Comparison of ENCODE assay signal across 13 mouse cellular contexts in the genomic region with DNA sequence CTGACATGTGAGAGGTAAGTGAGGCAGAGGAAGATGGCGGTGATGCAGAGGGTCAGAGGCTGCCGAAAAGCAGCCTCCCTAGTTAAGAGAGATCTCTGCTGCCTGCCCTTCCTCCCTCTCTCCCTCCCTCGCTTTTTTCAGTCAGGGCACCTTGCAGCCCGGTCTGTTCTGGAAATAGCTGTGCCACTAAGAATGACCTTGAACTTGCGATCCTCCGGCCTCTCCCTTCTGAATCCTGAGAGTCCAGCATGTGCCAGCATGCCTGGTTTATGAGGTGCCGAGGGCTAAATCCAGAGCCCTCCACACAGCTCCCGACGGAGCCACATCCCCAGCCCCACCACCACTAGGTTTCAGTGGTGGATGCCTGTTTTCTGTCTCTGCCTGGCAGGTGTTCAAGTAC. TPM values are rescaled to one million over a fixed set of nuclear protein-coding genes. Genes with fewer than 3 reads are reported as not detected.
DNase-seq lines count a peak whose midpoint lies in the region; ATAC-seq lines count a peak whose summit lies in the region.
"Had no signal": no experiment of that assay in that cellular context is flagged by ENCODE, and none has a peak within 500 bp of the region (broad histone marks: within the 10 kb centered on the region; RNA-seq: fewer than 3 reads in every experiment).

No protein-coding gene starts in this region.

- H3K4me2 ChIP-seq in heart, embryonic 12.5 days = no peak overlapping the region
- no peak overlapping the region for H3K4me2 ChIP-seq in kidney, embryonic 15.5 days
- no peak overlapping the region for H3K4me2 ChIP-seq in limb, embryonic 15.5 days
- H3K4me2 ChIP-seq: liver, embryonic 12.5 days had no signal

- H3K9me3 ChIP-seq in heart, embryonic 12.5 days (replicated peaks) = no peaks in the 10 kb centered on the region
- no peaks in the 10 kb centered on the region for H3K9me3 ChIP-seq in kidney, embryonic 15.5 days (replicated peaks)
- no peaks in the 10 kb centered on the region for H3K9me3 ChIP-seq in limb, embryonic 15.5 days
- H3K9me3 ChIP-seq: liver, embryonic 12.5 days had no signal

- H3K27ac ChIP-seq in heart, embryonic 12.5 days (ENCODE audit: poor library complexity, severe bottlenecking) = peak overlapping the region; percentile 80
- H3K27ac ChIP-seq in kidney, embryonic 15.5 days = 0 out of 2 replicates have a peak overlapping the region, but pooled peaks have one; percentile 18
- H3K27ac ChIP-seq in limb, embryonic 15.5 days = peak overlapping the region; percentile 8; the same call in 1 of the 2 replicates
- H3K27ac ChIP-seq: liver, embryonic 12.5 days had no signal

- peaks cover 9% of the 10 kb centered on the region for H3K36me3 ChIP-seq in heart, embryonic 12.5 days
- H3K36me3 ChIP-seq in kidney, embryonic 15.5 days = peaks cover 4% of the 10 kb centered on the region; the same call in 1 of the 2 replicates
- peaks cover 13% of the 10 kb centered on the region for H3K36me3 ChIP-seq in limb, embryonic 15.5 days
- H3K36me3 ChIP-seq: liver, embryonic 12.5 days had no signal

- no peak overlapping the region for H3K9ac ChIP-seq in heart, embryonic 12.5 days
- no peak overlapping the region for H3K9ac ChIP-seq in kidney, embryonic 15.5 days
- H3K9ac ChIP-seq in limb, embryonic 15.5 days = no peak overlapping the region
- H3K9ac ChIP-seq: liver, embryonic 12.5 days had no signal

- intact Hi-C loops in heart, postnatal 25 days (cut with DNase I) = no loop called here

- peak; percentile 45; the same call in 1 of the 2 replicates for ATAC-seq in heart, embryonic 12.5 days (ENCODE audit: insufficient number of reproducible peaks, low FRiP score)
- ATAC-seq in kidney, embryonic 15.5 days (replicated peaks; ENCODE audit: low FRiP score) = no peak
- ATAC-seq in limb, embryonic 15.5 days (ENCODE audit: insufficient number of reproducible peaks, low FRiP score, low TSS enrichment, low read depth) = no peak
- ATAC-seq: liver, embryonic 12.5 days had no signal

- no peak overlapping the region for H3K4me3 ChIP-seq in heart, embryonic 12.5 days
- H3K4me3 ChIP-seq in kidney, embryonic 15.5 days (replicated peaks) = no peak overlapping the region
- no peak overlapping the region for H3K4me3 ChIP-seq in limb, embryonic 15.5 days
- H3K4me3 ChIP-seq: liver, embryonic 12.5 days had no signal

- 44% methylated on average over 9 of the region's 9 CpGs for WGBS in heart, embryonic 12.5 days
- 62% methylated on average over 9 of the region's 9 CpGs for WGBS in kidney, embryonic 15.5 days
- 48% methylated on average over 9 of the region's 9 CpGs for WGBS in limb, embryonic 15.5 days

- DNase-seq in heart, postnatal 25 days (ENCODE audit: low spot score) = no peak
- no peak for DNase-seq in kidney, postnatal 36 days
- DNase-seq in ZHBTc4 (ENCODE audit: low read depth, low spot score) = peak; percentile 25
- no peak for DNase-seq in thymus, postnatal 14 days
- DNase-seq in lung, postnatal 10 days = no peak
- DNase-seq: cerebellum, adult 2 months; lung, postnatal 4 days; retina, postnatal 1 day; thymus, postnatal 25 days had no signal

- H3K27me3 ChIP-seq in heart, embryonic 12.5 days (replicated peaks) = no peaks in the 10 kb centered on the region
- no peaks in the 10 kb centered on the region for H3K27me3 ChIP-seq in kidney, embryonic 15.5 days
- no peaks in the 10 kb centered on the region for H3K27me3 ChIP-seq in limb, embryonic 15.5 days
- H3K27me3 ChIP-seq: liver, embryonic 12.5 days had no signal

- H3K4me1 ChIP-seq in heart, embryonic 12.5 days (replicated peaks) = peaks cover 59% of the 10 kb centered on the region
- H3K4me1 ChIP-seq in kidney, embryonic 15.5 days = peaks cover 38% of the 10 kb centered on the region
- peaks cover 28% of the 10 kb centered on the region for H3K4me1 ChIP-seq in limb, embryonic 15.5 days
- H3K4me1 ChIP-seq: liver, embryonic 12.5 days had no signal

RNA-seq across cellular contexts. Expression of gene Sulf2, which starts 49.6 kb away (rescaled TPM):
- 136 and 137 TPM in 2 replicates for polyA plus RNA-seq in heart, embryonic 12.5 days (2016; fragmentation: Nextera tagmentation; extraction: Ambion mirVana)
- 10 to 100 TPM; 48.7 to 54.3 TPM for total RNA-seq in heart, postnatal 25 days (2021)
- 61.0 and 65.3 TPM in 2 replicates for polyA plus RNA-seq in kidney, embryonic 15.5 days (2015; fragmentation: Nextera tagmentation; extraction: Ambion mirVana)
- polyA plus RNA-seq in limb, embryonic 15.5 days (2015; fragmentation: Nextera tagmentation; extraction: Ambion mirVana) = 149 and 184 TPM in 2 replicates

Comparison
In these comparisons a context has a peak if more than half of its experiments do, and no peak if none do; other contexts are left out.
1. H3K27ac ChIP-seq: peak in every context shown above with its lines; median percentile 80 in heart, embryonic 12.5 days; 18 in kidney, embryonic 15.5 days; 8 in limb, embryonic 15.5 days.